Mouse (Mus musculus) testis, adult 2 months (tissue): Measurements from ENCODE around the gene Ext2.
A peak's percentile ranks its signal among the peaks of the same experiment; 100 is the strongest.

ENCODE experiments used
- CTCF ChIP-seq: fragments of 200-500 bp; IDR thresholded peaks from 2 replicates; pipeline ENCODE4 v1.5.1; 2012; ENCODE audit warnings: low read depth, mild to moderate bottlenecking, inconsistent platforms, low read length, moderate library complexity; ENCODE audit not compliant: control insufficient read depth, insufficient read depth, insufficient replicate concordance
- POLR2A ChIP-seq: fragments of 200-500 bp; IDR thresholded peaks from 2 replicates; pipeline ENCODE4 v1.6.1; 2012; ENCODE audit warnings: low read depth, mild to moderate bottlenecking, inconsistent platforms, low read length, moderate library complexity; ENCODE audit not compliant: control insufficient read depth

- TF ChIP-seq POLR2A, result no peak
- peak; percentile 91; the same call in 1 of the 2 replicates for TF ChIP-seq CTCF
Measured at GRCm38 (mm10) chr2:93811812-93812211, 10.6 kb downstream of the Ext2 start.
